Mouse (Mus musculus): Measurements from ENCODE around the gene Phf21b.
A peak's percentile ranks its signal among the peaks of the same experiment; 100 is the strongest.
"Not testable (repeated sequence)": the region's sequence is repeated elsewhere in the genome, so short reads cannot be mapped to it uniquely, and the experiment has no call there.

The Phf21b gene

DNA sequence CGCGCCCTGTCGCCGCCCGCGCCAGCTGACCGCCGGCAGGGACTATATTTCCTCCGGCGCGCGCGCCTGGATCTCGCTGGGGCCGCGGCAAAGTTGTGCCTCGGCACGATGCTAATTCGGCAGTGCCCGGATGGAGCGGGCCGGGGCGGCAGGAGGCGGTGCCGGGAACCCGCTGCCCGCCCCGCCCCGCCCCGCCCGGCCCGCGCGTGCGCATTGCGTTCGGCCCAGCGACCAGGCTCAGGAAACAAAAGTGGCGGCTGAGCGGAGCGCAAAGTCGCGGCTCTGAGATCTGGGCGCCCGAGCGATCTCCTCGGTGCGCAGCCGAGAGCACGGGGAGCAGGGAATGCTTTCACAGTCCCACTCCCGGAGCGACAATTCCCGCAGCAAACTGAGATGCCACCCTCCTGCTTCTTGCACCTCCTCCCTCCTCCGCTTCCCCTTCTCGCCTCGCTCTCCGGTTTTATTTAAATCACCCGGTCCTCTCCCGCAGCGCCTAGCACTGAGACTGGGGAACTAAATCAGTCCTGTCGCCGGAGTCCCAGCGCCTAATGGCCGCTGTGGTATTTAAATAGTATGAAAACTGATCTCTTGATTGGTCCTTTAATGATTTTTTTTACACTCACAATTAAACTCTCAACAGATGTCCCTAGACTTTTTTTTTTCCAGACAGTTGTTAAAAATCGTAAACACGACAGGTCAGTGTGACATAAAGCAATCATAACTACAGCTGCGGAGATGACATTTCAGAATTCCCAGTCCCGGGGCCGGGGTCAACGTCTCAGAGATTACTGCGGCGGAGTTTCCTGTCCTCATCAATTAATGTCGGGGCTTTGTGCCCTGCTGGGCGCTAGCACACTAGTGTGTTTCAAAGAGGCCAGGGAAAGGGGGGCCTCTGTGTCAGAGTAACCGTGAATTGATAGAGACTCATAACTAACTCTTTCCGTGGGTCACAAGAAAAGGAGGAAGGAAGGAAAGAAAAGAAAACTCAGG is at the start of gene Phf21b:
Gene Phf21b (minus strand): TSS at position 44 of the 990 bp plus-strand sequence.
- DNase-seq (ENCODE audit: low spot score in 2 of 2): peak; percentile 59 to 84

- no peak for DNase-seq (ENCODE audit: low spot score in 2 of 2)
Observed at GRCm38 (mm10) chr15:84903843-84904385, 48.1 kb upstream of the Phf21b start.

DNA sequence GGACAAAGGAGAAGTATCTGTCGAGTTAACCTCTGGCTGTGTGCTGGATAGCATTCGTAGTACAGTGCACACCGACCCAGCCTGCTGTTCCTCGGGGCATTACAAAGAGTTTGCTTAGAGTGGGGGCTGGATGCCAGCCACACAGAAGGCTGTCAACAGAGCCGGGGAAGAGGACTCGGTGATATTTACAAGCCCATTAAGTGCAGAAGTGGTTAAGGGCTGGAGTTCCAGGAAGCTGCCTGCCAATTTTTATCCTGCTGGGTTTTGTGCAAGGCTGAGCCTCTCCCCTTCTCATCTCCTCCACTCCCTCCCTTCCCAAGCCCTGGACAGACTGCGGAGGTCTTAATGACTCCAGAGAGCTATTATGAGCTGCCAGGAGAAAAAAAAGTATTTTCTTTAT is 42.2 kb upstream of the Phf21b start:
- no peak for DNase-seq (ENCODE audit: low spot score in 2 of 2)

DNA sequence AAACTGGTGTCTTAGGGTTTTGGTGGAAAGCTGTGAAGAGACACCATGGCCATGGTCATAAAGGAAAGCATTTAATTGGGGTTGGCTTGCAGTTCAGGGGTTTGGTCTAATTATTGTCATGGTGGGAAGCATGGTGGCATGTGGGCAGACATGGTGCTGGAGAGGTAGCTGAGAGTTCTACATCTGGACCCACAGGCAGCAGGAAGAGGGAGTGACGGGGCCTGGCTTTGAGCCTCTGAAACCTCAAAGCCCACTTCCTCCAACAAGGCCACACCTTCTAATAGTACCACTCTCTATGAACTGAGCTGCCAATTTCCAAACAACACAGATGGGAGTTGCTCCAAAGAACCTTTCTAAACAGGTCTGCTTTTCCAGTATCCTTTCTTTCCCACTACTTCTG is 40.8 kb upstream of the Phf21b start:
- no peak for DNase-seq (ENCODE audit: low spot score in 2 of 2)

- DNase-seq (ENCODE audit: low spot score in 2 of 2): not testable (repeated sequence)
Observed at GRCm38 (mm10) chr15:84896216-84896615, 40.4 kb upstream of the Phf21b start.

DNA sequence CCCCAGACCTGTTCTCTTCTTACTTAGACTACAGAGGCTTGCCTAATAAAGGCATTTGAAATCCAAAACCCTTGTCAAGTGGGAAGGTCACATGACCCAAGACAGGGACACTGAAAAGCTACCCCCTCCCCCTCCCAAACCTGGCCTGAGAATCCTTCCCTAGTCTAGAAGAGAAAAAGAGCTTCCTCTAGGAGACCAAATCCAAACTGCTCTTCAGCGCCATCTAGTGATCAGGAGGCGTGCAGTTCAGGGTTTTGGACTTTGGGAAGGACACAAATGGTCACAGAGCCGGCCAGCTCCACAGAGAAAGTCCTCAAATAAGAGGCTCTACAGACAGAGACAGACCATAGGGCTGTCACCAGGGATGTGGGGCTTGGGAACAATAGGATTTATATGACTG is 35.8 kb upstream of the Phf21b start:
- peak; percentile 25 to 77 for DNase-seq (ENCODE audit: low spot score in 2 of 2)

DNA sequence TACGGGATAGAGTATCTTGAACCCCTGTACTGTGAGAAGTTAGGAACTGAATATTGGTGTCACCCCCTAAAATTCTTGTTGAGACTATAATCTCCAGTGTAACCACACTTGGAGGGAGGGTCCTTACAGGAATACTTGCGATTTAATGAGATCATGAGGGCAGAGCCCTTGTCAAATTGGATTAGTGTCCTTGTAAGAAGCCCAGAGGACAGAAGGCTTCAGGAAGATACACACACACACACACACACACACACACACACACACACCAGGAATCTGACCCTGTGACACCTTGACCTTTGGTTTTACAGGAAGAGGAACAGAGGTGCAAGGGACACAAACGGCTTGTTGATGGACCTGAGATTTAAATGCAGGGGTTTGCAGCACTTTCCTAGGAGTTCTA is 35.4 kb upstream of the Phf21b start:
- DNase-seq (ENCODE audit: low spot score in 2 of 2): no peak

DNA sequence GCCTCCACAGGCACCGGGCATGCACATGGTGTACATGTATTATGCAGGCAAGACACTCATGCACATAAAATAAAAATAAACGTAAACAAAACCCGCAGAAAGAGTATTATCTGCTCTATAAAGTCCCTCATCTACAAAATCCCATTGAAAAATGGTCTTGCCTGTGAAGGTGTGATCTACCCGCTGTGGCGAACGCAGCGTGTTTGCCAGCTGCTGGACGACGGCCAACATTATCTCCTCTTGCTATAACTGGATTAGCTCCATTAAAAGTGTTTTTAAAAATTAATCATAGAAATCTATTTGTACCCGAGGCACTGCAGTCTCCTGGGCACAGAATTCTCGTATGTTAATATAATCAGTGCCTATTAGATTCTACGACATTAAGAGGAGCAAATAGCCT is 32.2 kb upstream of the Phf21b start:
- no peak for DNase-seq (ENCODE audit: low spot score in 2 of 2)

- no peak for DNase-seq (ENCODE audit: low spot score in 2 of 2)
Observed at GRCm38 (mm10) chr15:84877029-84877815, 21.4 kb upstream of the Phf21b start.

GRCm38 (mm10) chr15:84873867-84874266 is 18.0 kb upstream of the Phf21b start:
- DNase-seq (ENCODE audit: low spot score in 2 of 2): no peak

- no peak for DNase-seq (ENCODE audit: low spot score in 2 of 2)
Observed at GRCm38 (mm10) chr15:84873079-84873478, 17.2 kb upstream of the Phf21b start.

DNA sequence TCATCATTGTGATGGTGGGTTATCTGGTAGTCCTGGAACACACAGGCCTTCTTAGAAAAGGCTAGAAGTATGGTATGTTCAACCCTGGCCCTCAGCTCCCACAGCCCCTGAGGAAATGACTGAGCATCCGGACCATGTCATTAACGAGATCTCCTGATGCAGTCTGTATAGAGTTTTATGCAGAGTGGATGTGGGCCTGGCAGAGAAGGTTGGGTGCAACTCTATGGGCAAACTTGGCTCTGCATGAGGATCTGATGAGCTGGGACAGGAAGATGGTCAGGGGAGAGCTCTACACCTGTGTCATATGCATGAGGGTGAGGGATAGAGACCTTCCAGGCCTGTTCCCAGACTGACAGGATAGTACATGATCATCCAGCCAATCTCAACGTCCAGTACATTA is 16.0 kb upstream of the Phf21b start:
- no peak for DNase-seq (ENCODE audit: low spot score in 2 of 2)

DNA sequence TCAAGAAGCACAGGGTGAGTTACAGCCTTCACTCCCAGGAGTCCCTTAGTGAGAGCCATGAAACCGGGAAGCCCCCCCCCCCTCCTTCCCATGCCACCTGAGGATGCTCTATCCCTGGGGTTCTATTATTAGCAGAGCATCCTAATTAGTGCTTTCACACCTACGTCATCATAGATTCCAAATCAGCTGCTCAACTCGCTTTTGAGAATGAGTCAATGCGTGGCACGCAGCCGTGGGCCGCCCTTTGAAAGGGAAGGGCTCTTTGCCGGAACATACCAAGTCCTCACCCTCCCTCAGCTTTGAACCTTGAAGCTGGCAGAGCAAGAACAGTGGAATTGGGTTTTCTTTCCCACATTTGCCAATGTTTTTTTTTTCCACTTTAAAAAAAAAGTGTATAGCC is 6.1 kb upstream of the Phf21b start:
- no peak for DNase-seq (ENCODE audit: low spot score in 2 of 2)

DNA sequence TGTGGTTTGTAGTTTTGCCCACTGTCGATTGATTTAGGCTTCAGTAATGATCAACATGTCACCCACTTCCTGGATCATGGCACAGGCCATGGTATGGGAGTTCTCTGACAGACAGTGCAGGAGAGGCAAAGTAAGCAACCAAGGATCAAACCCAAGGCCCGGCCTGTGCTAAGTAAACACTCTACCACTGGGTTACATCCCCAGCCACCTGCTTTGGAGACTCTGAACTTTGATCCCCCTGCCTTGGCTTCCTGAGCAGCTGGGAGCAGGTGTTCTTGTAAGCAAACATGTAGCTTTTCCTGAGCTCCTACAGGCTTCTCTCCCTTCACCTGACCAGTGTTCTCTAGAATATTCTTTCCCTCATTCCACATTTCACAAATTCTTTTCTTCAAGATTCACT is 1.8 kb upstream of the Phf21b start:
- no peak for DNase-seq (ENCODE audit: low spot score in 2 of 2)

- DNase-seq (ENCODE audit: low spot score in 2 of 2): peak; percentile 19 to 67
Observed at GRCm38 (mm10) chr15:84854921-84855901, 638 bp downstream of the Phf21b start.

DNA sequence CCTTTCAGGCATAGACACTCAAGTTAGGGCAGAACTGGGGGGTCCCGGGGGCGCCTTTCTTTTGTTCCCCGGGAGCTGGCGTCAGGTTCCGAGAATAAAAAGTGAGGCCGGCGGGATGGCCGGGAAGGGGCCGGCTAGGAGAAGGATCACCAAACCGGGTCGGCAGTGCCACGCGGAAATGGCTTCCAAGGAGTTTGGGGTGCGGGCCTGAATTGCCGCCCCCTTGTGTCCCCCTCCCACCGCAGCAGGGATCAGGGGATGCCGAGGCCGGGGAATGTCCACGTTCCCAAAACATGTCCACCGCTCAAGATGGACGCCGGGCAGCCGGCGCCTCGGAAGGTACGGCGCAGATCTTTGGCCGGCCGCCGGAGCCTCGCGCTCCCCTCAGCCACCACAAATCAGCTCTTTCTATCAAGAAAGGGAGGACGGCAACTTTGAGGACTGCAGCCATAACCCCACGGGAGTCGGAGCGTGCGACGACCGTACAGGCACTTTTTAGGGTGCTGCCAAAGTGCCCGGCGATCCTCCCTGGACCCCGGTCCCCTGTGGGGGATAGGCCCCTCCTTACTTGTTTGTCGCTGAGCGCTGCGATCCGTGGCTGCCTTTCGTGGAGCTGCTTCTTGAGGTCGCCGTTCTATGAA is 1.6 kb downstream of the Phf21b start:
- DNase-seq (ENCODE audit: low spot score in 2 of 2): peak in 1 of 2 experiments; percentile 67

GRCm38 (mm10) chr15:84853261-84854137 is 2.4 kb downstream of the Phf21b start:
- peak; percentile 24 to 73 for DNase-seq (ENCODE audit: low spot score in 2 of 2)

DNA sequence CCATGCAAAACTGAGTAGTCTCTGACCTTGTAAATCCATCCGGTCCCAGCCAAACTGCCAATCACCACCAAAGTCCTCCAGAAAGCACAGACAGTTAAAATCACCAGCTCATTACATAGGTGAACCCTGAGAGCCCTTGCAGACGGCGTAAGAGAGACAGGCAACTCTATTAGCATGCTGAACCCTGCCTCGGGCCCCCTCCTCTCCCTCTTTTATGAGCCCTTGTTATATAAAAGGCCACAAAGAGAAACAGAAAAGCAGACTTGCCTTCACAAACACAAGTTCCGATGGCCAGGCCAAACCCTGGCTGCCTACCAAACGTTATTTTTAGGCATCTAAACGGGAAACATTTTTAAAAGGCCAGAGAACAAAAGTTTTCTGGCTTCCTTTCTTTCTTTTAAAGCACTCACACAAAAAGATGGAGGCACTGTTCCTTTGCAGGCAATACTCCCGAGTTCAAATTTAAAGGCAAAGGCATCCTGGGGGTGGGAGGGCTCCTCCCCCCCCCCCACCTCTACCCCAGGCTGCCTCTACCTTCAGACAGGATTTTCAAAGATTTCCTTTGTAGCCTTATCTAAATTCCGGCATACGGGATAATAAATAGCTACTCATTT is 3.3 kb downstream of the Phf21b start:
- no peak for DNase-seq (ENCODE audit: low spot score in 2 of 2)

DNA sequence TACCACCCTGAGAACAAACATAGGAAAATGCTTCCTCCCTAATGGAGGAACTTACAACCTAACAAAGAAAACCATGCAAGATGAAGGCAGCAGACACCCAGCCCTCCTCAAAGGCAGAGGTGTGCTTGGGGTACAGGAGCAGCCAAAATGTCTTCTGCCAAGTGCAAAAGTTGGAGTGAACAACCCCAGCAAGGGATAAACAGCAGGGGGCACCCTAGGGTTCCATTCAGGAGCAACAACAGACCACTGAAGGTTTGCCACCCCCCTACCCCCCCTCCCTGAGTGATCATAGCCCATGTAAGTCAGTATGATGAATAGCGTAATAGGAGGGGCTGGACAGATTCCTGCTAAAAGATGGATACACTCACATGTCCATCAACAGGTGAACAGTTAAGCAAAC is 5.5 kb downstream of the Phf21b start:
- no peak for DNase-seq (ENCODE audit: low spot score in 2 of 2)
